Mouse (Mus musculus): ENCODE data around the gene Dnajc5. TPM values are rescaled to one million over a fixed set of nuclear protein-coding genes. Genes with fewer than 3 reads are reported as not detected.
A peak's percentile ranks its signal among the peaks of the same experiment; 100 is the strongest.

Dnajc5 gene
- polyA plus RNA-seq, 1 experiment from 2014 or later, result 26.4 TPM

DNA sequence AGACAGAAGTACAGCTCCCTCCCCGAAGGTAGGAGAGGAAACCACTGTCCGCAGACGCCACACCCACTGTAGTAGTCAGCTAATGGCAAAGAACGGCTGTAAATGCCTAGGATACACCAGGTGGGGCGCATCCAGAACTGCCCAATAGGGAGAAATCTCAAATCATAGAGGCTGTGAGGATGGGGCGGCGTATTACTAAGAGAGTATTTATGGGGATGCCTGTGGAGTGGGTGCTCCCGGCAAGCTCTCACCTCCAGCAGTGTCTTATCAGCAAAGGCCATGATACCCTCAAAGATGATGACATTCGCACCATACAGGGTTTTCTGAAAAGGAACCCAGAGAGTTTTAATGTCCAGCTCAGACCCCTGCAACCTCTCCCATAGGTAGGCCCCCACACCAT, 53.7 kb downstream of the Dnajc5 start:
- no peaks in the 10 kb centered on the region for H3K27me3 ChIP-seq (ENCODE audit: control insufficient read depth, insufficient read depth, low read depth, low read length)
- no peak overlapping the region for H3K27ac ChIP-seq (ENCODE audit: low read length)
- H3K4me3 ChIP-seq (ENCODE audit: low read depth, low read length), result no peak overlapping the region
- no peaks in the 10 kb centered on the region for H3K9me3 ChIP-seq (replicated peaks; ENCODE audit: control insufficient read depth, low read length)
- H3K9ac ChIP-seq (ENCODE audit: low read depth, low read length), result no peak overlapping the region
- 53% methylated on average over 9 of the region's 9 CpGs for WGBS (ENCODE audit: insufficient replicate concordance)
- H3K4me2 ChIP-seq (ENCODE audit: low read depth, low read length), result no peak overlapping the region
- no peaks in the 10 kb centered on the region; the same call in 1 of the 2 replicates for H3K36me3 ChIP-seq (ENCODE audit: control insufficient read depth, insufficient read depth)
- H3K4me1 ChIP-seq (ENCODE audit: control insufficient read depth, low read depth, low read length), result peaks cover 55% of the 10 kb centered on the region
- no peak for ATAC-seq (ENCODE audit: low read depth)

DNA sequence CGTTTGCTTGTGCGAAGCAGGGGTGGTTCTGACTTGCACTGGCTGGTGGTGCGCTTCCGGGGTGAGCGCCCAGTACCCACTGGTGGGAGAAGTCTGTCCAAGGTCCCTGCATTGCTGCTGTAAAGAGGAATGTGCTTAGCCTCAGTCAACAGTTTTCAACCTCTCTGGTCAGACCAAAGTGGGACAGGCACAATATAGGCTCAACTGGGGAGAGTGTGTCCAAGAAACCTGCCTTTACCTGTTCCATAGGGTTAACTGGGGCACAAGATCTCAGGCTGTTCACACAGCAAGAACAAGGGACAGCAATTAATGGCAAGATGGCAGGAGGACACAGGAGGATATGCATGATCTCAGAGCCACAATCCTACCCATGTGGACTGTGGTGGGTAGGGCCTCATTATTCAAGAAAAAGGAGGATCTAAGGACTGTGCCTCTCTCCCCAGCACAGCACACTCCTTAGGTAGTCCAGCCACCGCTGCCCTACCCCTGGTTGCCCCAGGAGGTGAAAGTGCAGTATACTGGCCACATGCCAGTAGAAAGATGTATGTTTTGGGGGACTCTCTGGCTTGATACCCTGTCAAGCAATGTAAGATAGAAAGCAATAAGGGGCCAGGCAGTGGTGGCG, 54.7 kb downstream of the Dnajc5 start:
- no peak for ATAC-seq (ENCODE audit: low read depth)
- H3K4me2 ChIP-seq (ENCODE audit: low read depth, low read length), result no peak overlapping the region
- H3K4me1 ChIP-seq (ENCODE audit: control insufficient read depth, low read depth, low read length), result peaks cover 61% of the 10 kb centered on the region

DNA sequence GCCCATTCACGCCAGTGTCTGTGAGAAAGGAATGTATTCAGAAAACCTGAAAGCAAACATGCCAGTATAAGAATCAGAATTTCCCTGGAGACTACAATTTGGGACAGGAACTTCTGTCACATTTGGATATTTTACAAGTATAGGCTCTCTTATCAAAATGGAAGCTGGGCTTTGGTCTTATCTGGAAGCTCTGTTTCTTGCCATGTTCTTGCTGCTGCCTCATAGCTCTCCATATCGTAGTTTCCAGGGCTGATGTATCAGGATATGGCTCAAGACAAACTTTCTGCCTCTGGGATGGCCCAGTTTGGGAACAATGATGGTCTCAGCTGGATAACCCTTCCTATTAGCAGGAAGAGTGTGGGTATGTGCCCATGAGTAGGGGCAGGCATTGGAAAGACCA, 56.3 kb downstream of the Dnajc5 start:
- no peaks in the 10 kb centered on the region for H3K27me3 ChIP-seq (ENCODE audit: control insufficient read depth, insufficient read depth, low read depth, low read length)
- 50% methylated on average over 2 of the region's 2 CpGs for WGBS (ENCODE audit: insufficient replicate concordance)
- peak overlapping the region; percentile 57 for H3K27ac ChIP-seq (ENCODE audit: low read length)
- no peak overlapping the region for H3K4me3 ChIP-seq (ENCODE audit: low read depth, low read length)
- H3K4me2 ChIP-seq (ENCODE audit: low read depth, low read length), result peak overlapping the region; percentile 7
- H3K36me3 ChIP-seq (ENCODE audit: control insufficient read depth, insufficient read depth), result no peaks in the 10 kb centered on the region; the same call in 1 of the 2 replicates
- no peaks in the 10 kb centered on the region for H3K9me3 ChIP-seq (replicated peaks; ENCODE audit: control insufficient read depth, low read length)
- peaks cover 55% of the 10 kb centered on the region for H3K4me1 ChIP-seq (ENCODE audit: control insufficient read depth, low read depth, low read length)
- H3K9ac ChIP-seq (ENCODE audit: low read depth, low read length), result no peak overlapping the region
- 0 out of 2 replicates have a peak, but pooled peaks have one; percentile 8 for ATAC-seq (ENCODE audit: low read depth)

More for the DNA sequence above, 54.7 kb downstream of the Dnajc5 start:
- WGBS (ENCODE audit: insufficient replicate concordance), result 90% methylated on average over 7 of the region's 7 CpGs
- Histone ChIP-seq H3K9me3 (replicated peaks; ENCODE audit: control insufficient read depth, low read length) (no peaks in the 10 kb centered on the region), H3K27me3 (ENCODE audit: control insufficient read depth, insufficient read depth, low read depth, low read length) (no peaks in the 10 kb centered on the region), H3K9ac (ENCODE audit: low read depth, low read length) (no peak overlapping the region), H3K4me3 (ENCODE audit: low read depth, low read length) (no peak overlapping the region), H3K27ac (ENCODE audit: low read length) (no peak overlapping the region), H3K36me3 (ENCODE audit: control insufficient read depth, insufficient read depth) (no peaks in the 10 kb centered on the region; the same call in 1 of the 2 replicates)

DNA sequence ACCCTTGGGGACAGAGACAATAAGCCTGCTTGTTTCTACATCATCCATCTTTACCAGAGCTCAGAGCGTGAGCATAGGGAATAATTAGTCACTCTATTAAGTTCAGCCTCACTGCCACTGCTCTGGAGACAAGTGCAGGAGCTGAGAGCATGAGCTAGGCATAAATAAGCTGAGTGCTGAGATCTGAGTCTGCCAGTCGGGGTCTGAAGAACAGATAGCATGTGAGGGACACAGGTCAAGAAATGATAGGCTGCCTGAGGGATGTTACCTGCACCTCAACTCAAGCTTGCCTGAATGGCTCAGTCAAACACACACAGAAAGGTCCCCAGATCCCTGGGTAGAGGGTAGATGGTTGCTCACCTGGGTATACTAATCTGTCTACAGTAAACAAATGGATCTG, 56.8 kb downstream of the Dnajc5 start:
- Histone ChIP-seq H3K4me3 (ENCODE audit: low read depth, low read length) (no peak overlapping the region), H3K27ac (ENCODE audit: low read length) (peak overlapping the region; percentile 57), H3K9ac (ENCODE audit: low read depth, low read length) (no peak overlapping the region), H3K27me3 (ENCODE audit: control insufficient read depth, insufficient read depth, low read depth, low read length) (no peaks in the 10 kb centered on the region), H3K4me1 (ENCODE audit: control insufficient read depth, low read depth, low read length) (peaks cover 56% of the 10 kb centered on the region), H3K36me3 (ENCODE audit: control insufficient read depth, insufficient read depth) (no peaks in the 10 kb centered on the region; the same call in 1 of the 2 replicates), H3K4me2 (ENCODE audit: low read depth, low read length) (peak overlapping the region; percentile 33), H3K9me3 (replicated peaks; ENCODE audit: control insufficient read depth, low read length) (no peaks in the 10 kb centered on the region)
- no peak for ATAC-seq (ENCODE audit: low read depth)
- WGBS (ENCODE audit: insufficient replicate concordance), result 50% methylated on average over 2 of the region's 2 CpGs

DNA sequence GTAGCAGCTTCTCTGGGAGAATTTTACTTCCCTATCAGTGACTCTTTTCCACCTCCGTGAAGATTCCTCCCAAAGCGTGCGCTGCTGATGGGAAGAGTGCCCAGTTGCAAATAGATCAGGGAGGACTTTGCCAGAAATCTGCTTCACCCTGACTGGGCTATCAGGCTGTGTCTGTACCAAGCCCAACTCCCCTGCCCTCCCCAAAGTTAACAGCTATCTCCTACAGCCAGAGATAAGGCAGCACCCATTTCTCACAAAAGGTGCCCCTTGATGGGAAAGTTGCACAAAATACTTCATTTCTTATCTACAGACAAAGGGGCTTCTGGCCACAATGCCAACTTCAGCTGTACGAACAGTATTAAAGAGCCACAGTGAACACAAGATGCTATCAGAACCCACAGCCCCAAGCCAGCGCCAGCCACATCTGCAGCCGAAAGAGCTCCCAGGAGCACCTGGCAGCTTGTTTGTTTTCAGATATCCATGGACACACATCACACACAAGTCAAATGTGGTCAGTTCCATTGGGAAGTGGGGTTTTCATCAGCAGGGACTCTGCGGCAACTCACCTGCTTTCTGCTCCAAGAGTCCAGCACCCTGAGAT, 57.8 kb downstream of the Dnajc5 start:
- peak overlapping the region; percentile 57 for H3K27ac ChIP-seq (ENCODE audit: low read length)
- H3K4me1 ChIP-seq (ENCODE audit: control insufficient read depth, low read depth, low read length), result peaks cover 61% of the 10 kb centered on the region
- peak overlapping the region; percentile 33 for H3K4me2 ChIP-seq (ENCODE audit: low read depth, low read length)
- no peaks in the 10 kb centered on the region for H3K27me3 ChIP-seq (ENCODE audit: control insufficient read depth, insufficient read depth, low read depth, low read length)
- H3K36me3 ChIP-seq (ENCODE audit: control insufficient read depth, insufficient read depth), result no peaks in the 10 kb centered on the region
- no peak overlapping the region for H3K9ac ChIP-seq (ENCODE audit: low read depth, low read length)
- WGBS (ENCODE audit: insufficient replicate concordance), result 21% methylated on average over 7 of the region's 7 CpGs
- no peaks in the 10 kb centered on the region for H3K9me3 ChIP-seq (replicated peaks; ENCODE audit: control insufficient read depth, low read length)
- peak; percentile 42 for ATAC-seq (ENCODE audit: low read depth)
- H3K4me3 ChIP-seq (ENCODE audit: low read depth, low read length), result peak overlapping the region; percentile 7; the same call in 1 of the 2 replicates

DNA sequence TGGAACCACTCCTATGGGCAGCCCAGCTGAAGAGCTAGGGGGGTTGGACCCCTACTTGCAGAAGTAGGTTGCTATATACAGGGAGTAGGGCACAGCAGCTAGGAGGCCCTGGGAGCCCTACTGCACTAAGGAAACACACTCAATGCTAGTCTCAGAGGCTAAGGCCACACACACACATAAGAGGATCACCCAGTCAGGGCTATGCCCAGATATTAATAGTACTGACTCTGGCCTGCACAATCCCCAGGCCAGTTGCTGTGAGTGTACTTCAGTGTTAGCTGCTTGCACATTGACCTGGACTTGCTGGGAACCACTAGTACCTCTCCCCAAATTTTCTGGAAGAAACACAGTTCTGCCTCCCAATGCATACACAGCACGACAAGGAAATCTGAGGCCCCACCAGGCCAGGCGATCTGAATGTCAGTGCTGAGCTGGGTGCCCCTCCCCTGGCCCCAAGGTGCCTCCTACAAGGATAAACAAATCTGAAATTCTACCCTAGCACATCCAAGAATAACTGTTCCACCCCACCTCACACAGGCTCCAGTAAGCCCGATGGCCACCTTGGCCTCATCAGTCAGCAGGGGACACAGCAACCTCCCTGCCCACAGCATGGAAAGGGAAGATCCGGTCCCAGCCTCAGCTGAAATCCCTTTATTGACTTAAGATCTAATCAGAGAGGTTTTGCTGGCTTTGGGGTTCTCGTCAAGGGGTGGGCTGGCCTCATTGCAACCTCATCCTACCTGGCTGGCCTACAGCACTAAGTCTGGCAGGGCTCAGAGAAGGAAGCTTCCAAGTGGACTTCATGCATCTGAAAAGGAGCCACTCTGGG, 58.7 kb downstream of the Dnajc5 start:
- peaks cover 60% of the 10 kb centered on the region for H3K4me1 ChIP-seq (ENCODE audit: control insufficient read depth, low read depth, low read length)
- peak overlapping the region; percentile 33; the same call in 1 of the 2 replicates for H3K4me2 ChIP-seq (ENCODE audit: low read depth, low read length)
- no peaks in the 10 kb centered on the region for H3K27me3 ChIP-seq (ENCODE audit: control insufficient read depth, insufficient read depth, low read depth, low read length)
- H3K36me3 ChIP-seq (ENCODE audit: control insufficient read depth, insufficient read depth), result no peaks in the 10 kb centered on the region
- ATAC-seq (ENCODE audit: low read depth), result no peak
- H3K9ac ChIP-seq (ENCODE audit: low read depth, low read length), result no peak overlapping the region
- H3K27ac ChIP-seq (ENCODE audit: low read length), result peak overlapping the region; percentile 52
- 44% methylated on average over 5 of the region's 5 CpGs for WGBS (ENCODE audit: insufficient replicate concordance)
- H3K4me3 ChIP-seq (ENCODE audit: low read depth, low read length), result no peak overlapping the region
- H3K9me3 ChIP-seq (replicated peaks; ENCODE audit: control insufficient read depth, low read length), result no peaks in the 10 kb centered on the region

DNA sequence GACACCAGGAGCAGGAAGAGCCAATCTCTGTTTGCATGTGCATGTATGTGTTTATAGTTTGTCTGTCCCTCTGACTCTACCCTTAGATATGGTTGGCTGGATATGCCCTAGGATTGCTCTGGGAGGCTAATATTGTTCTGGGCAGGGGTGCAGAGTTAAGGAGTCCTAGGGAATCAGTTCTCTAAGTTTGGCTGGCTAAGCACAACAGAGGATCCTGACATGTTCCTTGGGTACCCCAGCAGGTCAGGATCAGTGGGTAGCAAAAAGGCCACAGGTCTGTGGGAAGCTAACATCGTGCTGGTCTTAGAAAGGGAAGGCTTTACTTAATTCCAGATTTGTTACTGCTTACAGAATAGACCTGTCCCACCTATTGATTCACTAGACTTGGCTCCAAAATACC, 59.4 kb downstream of the Dnajc5 start:
- H3K36me3 ChIP-seq (ENCODE audit: control insufficient read depth, insufficient read depth), result no peaks in the 10 kb centered on the region
- 81% methylated on average over 1 of the region's 1 CpGs for WGBS (ENCODE audit: insufficient replicate concordance)
- peaks cover 58% of the 10 kb centered on the region for H3K4me1 ChIP-seq (ENCODE audit: control insufficient read depth, low read depth, low read length)
- peak overlapping the region; percentile 85; the same call in 1 of the 2 replicates for H3K9ac ChIP-seq (ENCODE audit: low read depth, low read length)
- no peak overlapping the region for H3K27ac ChIP-seq (ENCODE audit: low read length)
- H3K9me3 ChIP-seq (replicated peaks; ENCODE audit: control insufficient read depth, low read length), result no peaks in the 10 kb centered on the region
- ATAC-seq (ENCODE audit: low read depth), result no peak
- no peaks in the 10 kb centered on the region for H3K27me3 ChIP-seq (ENCODE audit: control insufficient read depth, insufficient read depth, low read depth, low read length)
- H3K4me2 ChIP-seq (ENCODE audit: low read depth, low read length), result no peak overlapping the region
- H3K4me3 ChIP-seq (ENCODE audit: low read depth, low read length), result no peak overlapping the region

DNA sequence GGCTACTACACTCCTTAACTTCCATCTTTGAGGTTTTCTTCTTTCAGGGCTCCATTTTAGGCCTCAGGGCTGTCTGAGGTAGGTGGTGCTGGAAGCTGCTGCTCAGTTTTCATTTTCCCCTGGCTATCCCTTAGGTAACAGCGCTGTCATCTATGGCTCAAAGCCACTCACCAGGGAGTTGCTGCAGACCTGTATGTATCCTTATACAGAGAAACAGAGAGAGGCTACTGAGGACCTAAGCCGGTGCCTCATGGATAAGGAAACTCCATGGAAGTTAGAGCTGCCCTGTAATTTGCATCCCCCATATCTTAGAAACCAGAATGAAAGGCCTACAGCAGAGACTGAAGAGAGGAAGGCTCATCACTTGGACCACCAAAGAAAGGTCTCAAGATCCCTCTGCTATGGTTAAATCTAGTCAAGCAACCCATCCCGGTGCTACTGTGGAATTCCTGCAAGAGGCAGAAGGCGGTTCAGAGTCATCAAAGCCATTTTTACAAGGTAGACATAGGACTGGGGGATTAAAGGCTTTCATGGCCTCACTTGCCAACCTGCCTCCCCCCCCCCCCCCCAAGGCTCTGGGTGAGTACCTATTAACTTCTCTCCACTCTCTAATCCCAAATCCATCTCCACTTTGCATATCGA, 60.0 kb downstream of the Dnajc5 start:
- no peaks in the 10 kb centered on the region for H3K27me3 ChIP-seq (ENCODE audit: control insufficient read depth, insufficient read depth, low read depth, low read length)
- H3K9me3 ChIP-seq (replicated peaks; ENCODE audit: control insufficient read depth, low read length), result no peaks in the 10 kb centered on the region
- H3K4me2 ChIP-seq (ENCODE audit: low read depth, low read length), result peak overlapping the region; percentile 96
- ATAC-seq (ENCODE audit: low read depth), result no peak
- 68% methylated on average over 5 of the region's 5 CpGs for WGBS (ENCODE audit: insufficient replicate concordance)
- peak overlapping the region; percentile 85 for H3K9ac ChIP-seq (ENCODE audit: low read depth, low read length)
- H3K4me3 ChIP-seq (ENCODE audit: low read depth, low read length), result peak overlapping the region; percentile 79
- peak overlapping the region; percentile 66; the same call in 1 of the 2 replicates for H3K27ac ChIP-seq (ENCODE audit: low read length)
- peaks cover 58% of the 10 kb centered on the region for H3K4me1 ChIP-seq (ENCODE audit: control insufficient read depth, low read depth, low read length)
- no peaks in the 10 kb centered on the region for H3K36me3 ChIP-seq (ENCODE audit: control insufficient read depth, insufficient read depth)

Measured in liver, embryonic 16.5 days (tissue).